Mouse (Mus musculus) neural tube, embryonic 12.5 days (tissue): ENCODE results near the gene Gast. TPM values are rescaled to one million over a fixed set of nuclear protein-coding genes. Genes with fewer than 3 reads are reported as not detected.
"Not testable (repeated sequence)": the region's sequence is repeated elsewhere in the genome, so short reads cannot be mapped to it uniquely, and the experiment has no call there.

Source experiments
- ATAC-seq: fragments of 200-750 bp; cut with Nextera tagmentation; 2 replicates; pipeline ENCODE4 v1.8.0; 2017; ENCODE audit warnings: low read depth, mild to moderate bottlenecking, moderate TSS enrichment, moderate library complexity; ENCODE audit not compliant: low FRiP score
- H3K27ac ChIP-seq: fragments of 300-500 bp; sonication (generic); 2 replicates; pipeline ENCODE4 v1.5.1; 2016
- H3K27me3 ChIP-seq: fragments of 300-500 bp; sonication (generic); replicated peaks from 2 replicates; pipeline ENCODE4 v1.6.1; 2016; ENCODE audit warnings: mild to moderate bottlenecking
- H3K36me3 ChIP-seq: fragments of 300-500 bp; sonication (generic); 2 replicates; pipeline ENCODE4 v1.6.1; 2016; ENCODE audit warnings: mild to moderate bottlenecking
- H3K4me1 ChIP-seq: fragments of 300-500 bp; sonication (generic); 2 replicates; pipeline ENCODE4 v1.6.1; 2016
- H3K4me2 ChIP-seq: fragments of 300-500 bp; sonication (generic); replicated peaks from 2 replicates; pipeline ENCODE4 v1.6.1; 2016; ENCODE audit warnings: mild to moderate bottlenecking
- H3K4me3 ChIP-seq: fragments of 300-500 bp; sonication (generic); 2 replicates; pipeline ENCODE4 v1.5.1; 2016
- H3K9ac ChIP-seq: fragments of 300-500 bp; sonication (generic); 2 replicates; pipeline ENCODE4 v1.6.1; 2016; ENCODE audit warnings: mild to moderate bottlenecking
- H3K9me3 ChIP-seq: fragments of 300-500 bp; sonication (generic); 2 replicates; pipeline ENCODE4 v1.6.1; 2016; ENCODE audit warnings: mild to moderate bottlenecking
- WGBS: fragments of 180-500 bp; shearing (Covaris S2); methylation state at CpG from one replicate; pipeline ENCODE4 v1.1.7; 2016; 5-methylcytosine and 5-hydroxymethylcytosine counted together
- polyA plus RNA-seq: library from polyadenylated mRNA; unstranded; fragments of >200 nt; fragmentation: Nextera tagmentation; extraction: Ambion mirVana; gene quantifications from 2 replicates; pipeline ENCODE4 v1.2.1, GENCODE M21; 2016

The Gast gene
- polyA plus RNA-seq, 1 experiment from 2014 or later, result not detected

DNA sequence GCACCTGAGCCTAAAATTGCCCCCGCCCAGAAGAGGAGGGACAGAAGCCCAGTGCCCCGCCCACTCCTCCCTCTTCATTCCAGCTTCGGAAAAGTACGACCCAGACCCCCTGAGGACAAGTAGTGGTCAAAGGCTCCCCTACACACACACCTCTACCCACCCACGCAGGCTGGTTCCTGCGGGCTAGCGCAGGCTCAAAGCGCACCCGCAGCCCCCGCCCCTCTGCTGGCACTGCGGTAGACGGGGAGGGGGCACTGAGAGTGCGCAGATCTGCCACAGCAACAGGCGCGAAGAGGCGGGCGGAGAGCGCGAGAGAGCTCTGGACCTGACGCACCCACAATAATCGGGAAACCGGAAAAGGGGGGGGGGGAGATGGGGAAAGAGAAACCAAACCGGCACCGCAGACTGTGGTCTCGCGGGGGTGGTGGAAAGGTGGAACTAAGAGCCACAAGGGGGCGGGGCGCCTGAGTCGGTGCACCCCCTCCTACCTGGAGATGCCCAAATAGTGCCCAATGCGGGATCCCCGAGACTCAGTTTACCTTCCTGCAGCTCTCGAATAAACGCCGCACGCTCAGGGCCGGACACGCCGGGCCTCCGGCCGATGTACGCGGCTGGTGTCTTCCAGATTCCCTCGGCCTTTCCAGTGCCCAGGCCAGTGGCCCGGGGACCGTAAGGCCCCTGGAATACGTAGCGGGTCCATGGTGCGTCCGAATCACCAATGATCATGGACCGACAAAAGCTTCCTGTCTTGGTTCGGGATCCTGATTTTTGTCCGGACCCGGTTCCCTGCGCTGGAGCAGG is 21.1 kb downstream of the Gast start:
- no peaks in the 10 kb centered on the region for H3K9me3 ChIP-seq
- WGBS, result 1% methylated on average over 54 of the region's 54 CpGs
- peak overlapping the region; percentile 72 for H3K9ac ChIP-seq
- H3K27me3 ChIP-seq, result peaks cover 30% of the 10 kb centered on the region
- peaks cover 23% of the 10 kb centered on the region for H3K4me1 ChIP-seq
- peak; percentile 29; the same call in 1 of the 2 replicates for ATAC-seq
- H3K36me3 ChIP-seq, result no peaks in the 10 kb centered on the region; the same call in 1 of the 2 replicates
- peak overlapping the region; percentile 99 for H3K4me2 ChIP-seq
- no peak overlapping the region for H3K27ac ChIP-seq
- peak overlapping the region; percentile 64 for H3K4me3 ChIP-seq

DNA sequence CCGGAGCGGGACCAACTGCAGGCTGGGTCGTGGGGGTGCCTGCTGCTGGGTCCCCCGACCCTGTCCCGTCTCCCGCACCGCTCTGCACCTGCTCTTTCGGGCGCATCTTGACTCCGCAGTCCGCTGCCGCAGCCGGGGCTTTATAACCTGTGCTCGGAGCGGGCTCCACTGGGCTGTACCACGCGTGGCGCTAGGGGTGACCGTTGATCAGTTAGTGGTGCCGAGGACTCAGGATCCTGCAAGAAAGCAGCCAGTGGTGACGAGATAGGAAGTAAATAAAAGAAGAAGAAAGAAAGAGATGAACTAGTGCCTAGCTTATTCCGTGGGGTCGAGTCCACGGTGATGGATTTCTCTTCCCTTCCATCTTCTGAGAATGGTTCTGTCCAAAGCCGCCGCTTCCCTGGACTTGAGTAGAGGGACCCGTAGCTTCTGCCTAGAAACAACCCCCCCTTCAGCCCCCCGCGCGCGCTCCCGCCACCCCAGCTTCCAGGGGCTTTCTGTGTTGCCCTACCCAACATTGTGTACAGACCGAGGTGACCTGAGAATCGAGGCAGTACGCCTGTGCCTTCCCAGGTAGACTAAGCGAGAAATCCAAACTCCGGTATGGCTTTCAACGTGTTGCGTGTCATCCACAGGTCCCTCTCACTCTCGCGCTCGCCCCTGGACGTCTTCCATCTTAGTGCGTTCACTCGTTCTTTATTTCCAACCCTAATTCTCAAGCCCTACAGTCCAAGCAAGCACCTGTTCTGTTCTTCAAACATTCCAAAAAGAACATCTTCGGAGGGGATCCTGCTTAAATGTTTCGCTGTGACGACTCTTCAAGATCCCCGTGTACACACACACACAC is 22.0 kb downstream of the Gast start, which contains the start of gene Hap1:
Gene Hap1 (minus strand): TSS at position 157 of the 847 bp plus-strand sequence.
- peak within 1 kb of the TSS; percentile 99 for H3K4me2 ChIP-seq
- H3K9ac ChIP-seq, result peak within 1 kb of the TSS; percentile 72
- H3K4me1 ChIP-seq, result peaks cover 23% of the 10 kb centered on the region
- H3K27me3 ChIP-seq, result peaks cover 30% of the 10 kb centered on the region
- H3K9me3 ChIP-seq, result no peaks in the 10 kb centered on the region
- no peak within 1 kb of the TSS for H3K27ac ChIP-seq
- H3K36me3 ChIP-seq, result no peaks in the 10 kb centered on the region; the same call in 1 of the 2 replicates
- ATAC-seq, result peak; percentile 78
- 1% methylated on average over 49 of the region's 49 CpGs for WGBS
- peak within 1 kb of the TSS; percentile 64 for H3K4me3 ChIP-seq

DNA sequence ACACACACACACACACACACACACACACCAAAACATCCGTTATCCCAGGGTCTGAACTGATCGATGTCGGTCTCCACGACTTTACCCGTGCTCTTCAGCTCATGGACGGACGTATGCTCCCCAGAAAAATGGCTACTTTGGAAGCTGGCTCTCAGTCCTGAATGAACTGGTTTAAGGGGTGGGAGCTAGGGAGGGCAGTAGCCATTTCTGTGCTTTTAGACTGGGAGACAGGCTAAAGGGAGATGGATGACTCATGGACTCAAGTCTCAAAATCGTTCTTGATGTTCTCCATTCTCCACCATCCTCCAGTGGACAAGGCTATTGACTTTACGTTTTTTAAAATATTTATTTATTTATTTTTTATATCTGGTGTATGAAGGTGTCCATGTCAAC is 22.6 kb downstream of the Gast start:
- ATAC-seq, result no peak

DNA sequence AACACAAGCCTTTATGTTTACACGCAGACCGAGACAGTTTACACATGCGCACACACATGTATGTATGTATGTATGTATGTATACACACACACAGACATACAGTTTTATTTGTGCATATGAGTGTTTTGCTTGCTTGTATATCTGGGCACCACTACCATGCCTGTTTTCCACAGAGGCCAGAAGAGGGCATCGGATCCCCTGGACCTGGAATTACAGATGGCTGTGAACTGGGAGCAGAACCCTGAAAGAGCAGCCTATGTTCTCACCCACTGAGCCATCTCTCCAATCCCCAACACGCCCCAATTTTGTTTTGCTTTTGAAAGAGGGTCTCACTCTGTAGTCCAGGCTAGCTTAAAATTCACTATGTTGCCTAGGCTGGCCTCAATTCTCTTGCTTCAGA is 23.2 kb downstream of the Gast start:
- H3K4me3 ChIP-seq, result no peak overlapping the region
- WGBS, result 52% methylated on average over 5 of the region's 5 CpGs

More for the DNA sequence above, 22.6 kb downstream of the Gast start:
- WGBS, result 15% methylated on average over 9 of the region's 9 CpGs
- no peaks in the 10 kb centered on the region; the same call in 1 of the 2 replicates for H3K36me3 ChIP-seq
- H3K9ac ChIP-seq, result no peak overlapping the region
- no peaks in the 10 kb centered on the region for H3K9me3 ChIP-seq
- H3K4me1 ChIP-seq, result peaks cover 21% of the 10 kb centered on the region
- H3K4me2 ChIP-seq, result peak overlapping the region; percentile 99
- no peak overlapping the region for H3K27ac ChIP-seq
- H3K27me3 ChIP-seq, result peaks cover 30% of the 10 kb centered on the region
- peak overlapping the region; percentile 64 for H3K4me3 ChIP-seq

DNA sequence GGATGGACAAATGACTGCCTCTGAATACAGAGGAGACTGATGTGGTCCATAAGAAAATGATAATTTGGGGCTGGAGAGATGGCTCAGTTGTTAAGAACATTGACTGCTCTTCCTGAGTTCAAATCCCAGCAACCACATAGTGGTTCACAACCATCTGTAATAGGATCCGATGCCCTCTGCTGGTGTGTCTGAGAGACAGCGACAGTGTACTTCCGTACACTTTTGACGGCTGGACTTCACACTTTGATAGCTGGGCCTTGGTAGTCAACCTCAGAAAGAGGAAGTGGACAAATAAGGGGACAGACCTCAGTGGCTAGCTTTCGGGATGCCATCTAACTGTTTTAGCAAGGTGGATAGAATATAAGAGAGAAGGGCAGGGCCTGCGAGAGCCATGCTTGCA is 26.0 kb downstream of the Gast start:
- Histone ChIP-seq H3K4me1 (peaks cover 7% of the 10 kb centered on the region), H3K36me3 (no peaks in the 10 kb centered on the region), H3K27me3 (peaks cover 14% of the 10 kb centered on the region; the same call in 1 of the 2 replicates), H3K4me2 (no peak overlapping the region), H3K9ac (no peak overlapping the region), H3K4me3 (no peak overlapping the region), H3K9me3 (no peaks in the 10 kb centered on the region), H3K27ac (no peak overlapping the region)
- ATAC-seq, result no peak
- 83% methylated on average over 6 of the region's 6 CpGs for WGBS

More for the DNA sequence above, 23.2 kb downstream of the Gast start:
- Histone ChIP-seq H3K9ac (no peak overlapping the region), H3K27me3 (peaks cover 30% of the 10 kb centered on the region), H3K27ac (no peak overlapping the region), H3K4me2 (no peak overlapping the region), H3K36me3 (no peaks in the 10 kb centered on the region; the same call in 1 of the 2 replicates), H3K9me3 (no peaks in the 10 kb centered on the region), H3K4me1 (peaks cover 15% of the 10 kb centered on the region)
- no peak for ATAC-seq

DNA sequence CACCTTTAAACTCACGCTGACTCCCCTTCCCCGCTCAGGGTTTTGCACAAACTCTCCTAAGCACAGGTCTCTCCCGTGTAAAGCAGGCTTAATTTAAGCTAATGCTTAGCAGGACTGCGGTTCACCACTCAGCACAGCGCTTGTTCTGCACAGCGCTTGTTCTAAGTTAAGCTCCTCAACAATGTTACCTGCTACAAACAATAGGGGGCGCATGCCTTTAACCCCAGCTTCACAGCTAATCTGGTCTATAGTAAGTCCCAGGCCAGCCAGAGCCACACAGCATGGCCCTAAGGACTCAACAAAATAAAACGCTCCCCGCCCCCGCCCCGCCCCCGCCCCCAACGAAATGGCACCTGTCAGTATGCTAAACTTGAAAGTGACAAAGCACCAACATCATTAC is 26.9 kb downstream of the Gast start:
- H3K36me3 ChIP-seq, H3K27me3 ChIP-seq, H3K4me1 ChIP-seq, H3K4me2 ChIP-seq, H3K9ac ChIP-seq, H3K9me3 ChIP-seq, H3K27ac ChIP-seq, H3K4me3 ChIP-seq, ATAC-seq: not testable (repeated sequence)
- WGBS, result no CpG with 5 or more reads among the region's 13 CpGs

DNA sequence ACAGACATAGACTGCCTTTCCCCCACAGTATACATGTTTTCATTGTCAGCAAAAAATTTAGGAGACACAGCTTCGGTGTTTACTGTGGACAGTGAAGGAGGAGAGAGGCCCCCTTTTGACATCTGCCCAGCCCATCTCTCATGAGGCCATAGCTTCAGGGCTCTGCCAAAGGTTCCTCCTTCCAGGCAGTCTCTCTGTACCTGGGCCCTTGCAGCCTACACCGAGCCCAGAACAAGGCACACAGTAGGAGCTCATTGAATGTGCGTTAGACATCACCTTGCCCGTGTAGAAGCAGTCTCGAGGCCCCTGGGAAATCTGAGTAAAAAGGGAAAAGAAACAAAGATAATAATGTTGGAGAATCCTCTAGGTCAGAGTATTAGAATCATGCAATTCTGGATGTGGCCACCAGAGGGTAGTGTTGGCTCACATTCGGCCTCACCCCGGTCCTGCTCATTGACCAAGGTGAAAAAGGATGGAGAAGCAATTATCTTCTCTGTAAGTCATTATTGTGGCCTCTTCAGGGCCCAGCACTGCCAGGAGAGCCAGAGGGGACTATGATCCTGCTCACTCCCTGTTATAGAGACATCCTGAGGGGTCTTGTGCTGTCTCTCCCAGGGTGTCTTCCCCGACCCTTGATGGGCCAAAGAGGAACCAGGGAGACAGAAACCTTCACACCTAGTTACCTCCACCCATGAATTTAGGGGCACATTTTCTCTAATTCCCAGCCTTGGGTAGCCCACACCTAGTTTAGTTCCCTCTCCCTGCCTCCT is 28.2 kb downstream of the Gast start:
- peak; percentile 70 for ATAC-seq
- no peak overlapping the region for H3K9ac ChIP-seq
- H3K36me3 ChIP-seq, result no peaks in the 10 kb centered on the region
- no peak overlapping the region for H3K27ac ChIP-seq
- 0 out of 2 replicates have a peak, but pooled peaks cover 5% of the 10 kb centered on the region for H3K27me3 ChIP-seq
- no peaks in the 10 kb centered on the region for H3K9me3 ChIP-seq
- no peak overlapping the region for H3K4me2 ChIP-seq
- H3K4me1 ChIP-seq, result no peaks in the 10 kb centered on the region
- 15% methylated on average over 8 of the region's 8 CpGs for WGBS
- no peak overlapping the region for H3K4me3 ChIP-seq

DNA sequence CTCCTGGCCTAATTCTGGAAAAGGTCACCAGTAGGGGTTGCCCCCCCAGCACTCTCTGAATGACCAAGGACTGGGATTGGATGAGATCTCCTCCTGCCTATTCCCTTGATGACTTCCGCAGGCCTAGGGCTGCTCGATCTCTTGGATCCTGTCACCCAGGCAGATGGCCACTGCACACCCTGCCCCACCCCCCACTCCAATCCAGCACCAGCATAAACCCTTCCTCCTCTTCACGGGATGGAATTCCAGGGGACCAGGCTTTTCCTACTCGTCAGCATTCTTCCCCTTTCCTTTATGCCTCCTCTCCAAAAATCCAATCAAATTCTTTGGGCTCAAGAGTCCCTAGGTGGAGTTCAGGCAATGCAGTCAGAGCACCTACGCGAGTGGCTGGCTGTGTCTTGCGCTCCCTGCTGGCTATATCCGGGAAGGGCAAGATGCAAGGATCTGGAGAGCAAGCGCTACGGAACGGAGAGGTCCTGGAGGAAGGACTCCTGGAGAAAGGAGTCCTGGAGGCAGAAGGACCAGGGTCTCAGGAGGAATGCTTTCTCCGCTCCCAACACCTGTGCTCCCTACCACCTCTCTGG is 28.9 kb downstream of the Gast start:
- Histone ChIP-seq H3K4me3 (no peak overlapping the region), H3K4me2 (no peak overlapping the region), H3K9ac (no peak overlapping the region), H3K4me1 (no peaks in the 10 kb centered on the region), H3K9me3 (no peaks in the 10 kb centered on the region), H3K27me3 (0 out of 2 replicates have a peak, but pooled peaks cover 3% of the 10 kb centered on the region), H3K27ac (no peak overlapping the region), H3K36me3 (no peaks in the 10 kb centered on the region)
- WGBS, result 23% methylated on average over 12 of the region's 12 CpGs
- ATAC-seq, result peak; percentile 61; the same call in 1 of the 2 replicates

DNA sequence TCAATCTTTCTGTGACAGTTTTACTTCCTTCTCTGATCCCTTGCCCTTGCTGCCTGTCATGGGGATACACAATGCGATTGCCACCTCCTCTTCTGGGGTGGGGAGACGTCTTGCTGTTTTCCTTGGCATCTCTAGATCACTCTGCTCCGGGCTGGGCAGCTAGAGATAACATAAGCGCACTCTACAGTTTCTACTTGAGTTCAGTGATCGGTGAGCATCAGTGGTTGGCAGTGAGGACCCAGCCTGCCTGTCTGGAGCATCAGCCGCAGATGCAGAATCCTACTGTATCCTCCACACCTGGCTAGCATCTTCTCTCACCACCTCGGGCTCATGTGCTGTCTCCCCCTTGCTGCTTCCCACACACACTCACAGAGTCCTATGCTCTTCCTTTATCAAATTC is 34.9 kb downstream of the Gast start:
- 71% methylated on average over 7 of the region's 7 CpGs for WGBS
- peaks cover 29% of the 10 kb centered on the region for H3K36me3 ChIP-seq
- ATAC-seq, result no peak
- no peaks in the 10 kb centered on the region for H3K27me3 ChIP-seq
- no peak overlapping the region for H3K4me3 ChIP-seq
- H3K4me1 ChIP-seq, result no peaks in the 10 kb centered on the region
- H3K9me3 ChIP-seq, result no peaks in the 10 kb centered on the region
- no peak overlapping the region for H3K9ac ChIP-seq
- H3K4me2 ChIP-seq, result no peak overlapping the region
- H3K27ac ChIP-seq, result no peak overlapping the region

DNA sequence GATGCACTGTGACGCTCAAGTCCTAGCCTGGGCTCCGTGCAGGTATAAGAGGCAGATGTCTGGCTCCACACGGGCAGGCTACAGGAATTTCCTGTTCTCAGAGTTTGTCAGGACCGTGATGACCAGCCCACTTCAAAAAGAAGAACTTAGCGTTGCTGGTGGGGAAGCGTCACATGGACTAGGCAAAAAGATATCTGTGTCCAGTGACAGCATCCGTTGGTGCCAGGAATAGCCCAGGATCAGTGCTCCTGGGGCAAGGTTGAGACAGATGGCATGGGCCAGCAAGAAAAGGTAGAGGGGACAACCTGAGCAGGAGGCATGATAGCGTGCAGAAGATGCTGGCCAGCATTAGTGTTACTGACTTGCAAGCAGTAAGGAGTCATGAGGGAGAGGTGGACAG is 35.6 kb downstream of the Gast start:
- Histone ChIP-seq H3K4me1 (no peaks in the 10 kb centered on the region), H3K9me3 (no peaks in the 10 kb centered on the region), H3K27ac (no peak overlapping the region), H3K36me3 (peaks cover 32% of the 10 kb centered on the region), H3K9ac (no peak overlapping the region), H3K4me3 (no peak overlapping the region), H3K27me3 (no peaks in the 10 kb centered on the region), H3K4me2 (no peak overlapping the region)
- no peak for ATAC-seq
- WGBS, result 84% methylated on average over 8 of the region's 8 CpGs

DNA sequence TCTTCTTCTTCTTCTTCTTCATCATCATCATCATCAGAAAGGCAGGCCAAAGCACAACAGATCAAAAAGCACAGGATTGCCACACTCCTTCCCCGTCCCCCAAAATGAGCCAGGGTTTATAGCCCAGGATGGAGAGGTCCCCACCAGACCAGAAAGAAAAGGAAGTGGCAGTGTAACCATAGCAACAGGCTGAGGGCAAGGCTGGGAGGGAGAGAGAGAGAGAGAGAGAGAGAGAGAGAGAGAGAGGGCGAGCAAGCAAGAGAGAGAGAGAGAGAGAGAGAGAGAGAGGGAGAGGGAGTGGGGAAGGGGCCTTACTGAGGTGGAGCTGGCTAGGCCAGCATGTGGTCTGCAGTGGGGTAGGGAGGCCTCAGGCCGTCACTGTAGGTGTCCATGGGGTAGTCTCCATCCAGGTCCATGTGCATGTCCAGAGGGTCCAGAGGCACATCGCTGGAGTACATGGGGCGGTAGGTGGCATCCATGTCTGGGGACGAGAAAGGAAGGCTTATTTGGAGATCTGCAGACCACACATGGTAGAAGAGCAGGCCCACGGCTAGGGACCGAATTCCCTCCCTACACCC is 37.9 kb downstream of the Gast start:
- no peaks in the 10 kb centered on the region for H3K4me1 ChIP-seq
- 68% methylated on average over 7 of the region's 8 CpGs for WGBS
- no peak overlapping the region for H3K4me3 ChIP-seq
- H3K36me3 ChIP-seq, result peaks cover 49% of the 10 kb centered on the region
- no peak overlapping the region for H3K27ac ChIP-seq
- H3K9me3 ChIP-seq, result no peaks in the 10 kb centered on the region
- no peak overlapping the region for H3K9ac ChIP-seq
- H3K27me3 ChIP-seq, result no peaks in the 10 kb centered on the region
- ATAC-seq, result no peak
- no peak overlapping the region for H3K4me2 ChIP-seq
